Comparison of ENCODE assay signal across 14 mouse cellular contexts in the genomic region with DNA sequence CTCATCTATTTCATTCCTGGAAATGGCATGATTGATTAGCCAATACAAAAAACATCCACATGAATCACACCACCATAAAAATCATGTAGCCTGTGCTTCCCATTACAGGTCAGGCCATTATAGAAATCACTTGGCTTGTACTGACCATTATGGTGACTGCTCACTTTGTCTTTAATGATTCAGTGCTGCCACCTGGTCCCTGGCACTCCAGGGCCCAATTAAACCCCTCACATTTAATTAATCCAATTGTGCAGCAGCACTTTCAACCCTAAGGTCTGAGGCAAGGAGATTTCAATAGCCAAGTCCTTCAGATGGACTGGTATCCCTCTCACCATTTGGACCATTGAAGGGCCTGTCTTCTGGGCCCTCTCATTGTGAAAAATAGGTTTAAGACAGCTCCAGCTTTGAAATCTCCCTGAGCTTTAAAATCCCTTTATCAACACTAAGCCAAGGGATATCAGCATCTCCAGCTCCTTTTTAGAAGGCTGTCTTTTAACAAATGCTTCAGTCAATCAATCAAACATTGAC.
"Had no signal": no experiment of that assay in that cellular context is flagged by ENCODE, and none has a peak within 500 bp of the region (broad histone marks: within the 10 kb centered on the region; RNA-seq: fewer than 3 reads in every experiment).

No protein-coding gene starts in this region.

- H3K4me1 ChIP-seq: limb, embryonic 13.5 days; midbrain, embryonic 15.5 days; stomach, embryonic 15.5 days had no signal

- H3K9me3 ChIP-seq: limb, embryonic 13.5 days; midbrain, embryonic 15.5 days; stomach, embryonic 15.5 days had no signal

- H3K36me3 ChIP-seq: limb, embryonic 13.5 days; midbrain, embryonic 15.5 days; stomach, embryonic 15.5 days had no signal

- H3K4me2 ChIP-seq: limb, embryonic 13.5 days; midbrain, embryonic 15.5 days; stomach, embryonic 15.5 days had no signal

- ATAC-seq: intestine, embryonic 16.5 days; lung, postnatal 0 days; midbrain, embryonic 15.5 days had no signal

- H3K9ac ChIP-seq: limb, embryonic 13.5 days; liver, embryonic 14.5 days; midbrain, embryonic 15.5 days; stomach, embryonic 15.5 days had no signal

- H3K27me3 ChIP-seq: limb, embryonic 13.5 days; midbrain, embryonic 15.5 days; stomach, embryonic 15.5 days had no signal

- H3K4me3 ChIP-seq: limb, embryonic 13.5 days; midbrain, embryonic 15.5 days; stomach, embryonic 15.5 days had no signal

- DNase-seq: kidney, adult 2 months; kidney, postnatal 25 days; lung, adult 2 months; lung, postnatal 36 days; right cerebral cortex, postnatal 4 days; spleen, adult 18-20 months; thymus, adult 2 months; thymus, postnatal 25 days had no signal

- H3K27ac ChIP-seq: limb, embryonic 13.5 days; liver, embryonic 14.5 days; midbrain, embryonic 15.5 days; stomach, embryonic 15.5 days had no signal
